Mouse (Mus musculus) heart, embryonic 14.5 days (tissue): ENCODE results near the gene Nop16. TPM values are rescaled to one million over a fixed set of nuclear protein-coding genes. Genes with fewer than 3 reads are reported as not detected.

Experiments used
- ATAC-seq: fragments of 200-750 bp; cut with Nextera tagmentation; 2 replicates; pipeline ENCODE4 v1.8.0; 2017; ENCODE audit warnings: low read depth, moderate TSS enrichment; ENCODE audit not compliant: insufficient number of reproducible peaks, insufficient read depth, low FRiP score
- H3K27ac ChIP-seq, 2 experiments: fragments of 200-500 bp in 1 of 2; fragments of 300-500 bp in 1 of 2; sonication (generic) in 1 of 2; replicated peaks in 1 of 2; 2 replicates each; pipeline ENCODE4 v1.5.1; 2012 to 2014; ENCODE audit warnings: low read depth in 2 of 2, low read length in 2 of 2, control low read depth in 1 of 2, mild to moderate bottlenecking in 1 of 2, mixed read lengths in 1 of 2; ENCODE audit not compliant: control insufficient read depth in 1 of 2, insufficient read depth in 1 of 2
- H3K27me3 ChIP-seq: fragments of 300-500 bp; sonication (generic); 2 replicates; pipeline ENCODE4 v1.6.1; 2014; ENCODE audit warnings: mild to moderate bottlenecking, low read length, control low read depth; ENCODE audit not compliant: control insufficient read depth, insufficient read depth
- H3K36me3 ChIP-seq: fragments of 300-500 bp; sonication (generic); 2 replicates; pipeline ENCODE4 v1.6.1; 2014; ENCODE audit warnings: mild to moderate bottlenecking, control low read depth, low read length, mixed read lengths; ENCODE audit not compliant: control insufficient read depth, insufficient read depth
- H3K4me1 ChIP-seq, 2 experiments: fragments of 200-500 bp in 1 of 2; fragments of 300-500 bp in 1 of 2; sonication (generic) in 1 of 2; 2 replicates each; pipeline ENCODE4 v1.6.1; 2012 to 2014; ENCODE audit warnings: low read length in 2 of 2, control low read depth in 1 of 2, mixed read lengths in 1 of 2; ENCODE audit not compliant: control insufficient read depth in 2 of 2, insufficient read depth in 2 of 2
- H3K4me2 ChIP-seq: fragments of 300-500 bp; sonication (generic); 2 replicates; pipeline ENCODE4 v1.6.1; 2014; ENCODE audit warnings: mild to moderate bottlenecking, low read length
- H3K4me3 ChIP-seq, 2 experiments: fragments of 200-500 bp in 1 of 2; fragments of 300-500 bp in 1 of 2; sonication (generic) in 1 of 2; 2 replicates each; pipeline ENCODE4 v1.5.1; 2012 to 2014; ENCODE audit warnings: low read length in 2 of 2, mild to moderate bottlenecking in 2 of 2, control low read depth in 1 of 2, low read depth in 1 of 2, moderate library complexity in 1 of 2; ENCODE audit not compliant: control insufficient read depth in 1 of 2, insufficient read depth in 1 of 2
- H3K9ac ChIP-seq: fragments of 300-500 bp; sonication (generic); 2 replicates; pipeline ENCODE4 v1.6.1; 2014; ENCODE audit warnings: mild to moderate bottlenecking, low read length
- H3K9me3 ChIP-seq: fragments of 300-500 bp; sonication (generic); 2 replicates; pipeline ENCODE4 v1.6.1; 2016; ENCODE audit warnings: low read length, control low read depth; ENCODE audit not compliant: control insufficient read depth
- WGBS: fragments of 180-500 bp; shearing (Covaris S2); extraction: QIAGEN DNeasy Blood & Tissue Kit; methylation state at CpG from one replicate; pipeline ENCODE4 v1.1.7; 2014; 5-methylcytosine and 5-hydroxymethylcytosine counted together
- microRNA-seq: library from miRNA; unstranded; fragments of <30 nt; microRNA quantifications from one replicate; pipeline ENCODE4, GENCODE M21; 2016
- polyA plus RNA-seq: library from polyadenylated mRNA; unstranded; fragments of >200 nt; fragmentation: Nextera tagmentation; extraction: Ambion mirVana; gene quantifications from 2 replicates; pipeline ENCODE4 v1.2.1, GENCODE M21; 2014

The Nop16 gene
- polyA plus RNA-seq, 1 experiment from 2014 or later, result 46.5 TPM

DNA sequence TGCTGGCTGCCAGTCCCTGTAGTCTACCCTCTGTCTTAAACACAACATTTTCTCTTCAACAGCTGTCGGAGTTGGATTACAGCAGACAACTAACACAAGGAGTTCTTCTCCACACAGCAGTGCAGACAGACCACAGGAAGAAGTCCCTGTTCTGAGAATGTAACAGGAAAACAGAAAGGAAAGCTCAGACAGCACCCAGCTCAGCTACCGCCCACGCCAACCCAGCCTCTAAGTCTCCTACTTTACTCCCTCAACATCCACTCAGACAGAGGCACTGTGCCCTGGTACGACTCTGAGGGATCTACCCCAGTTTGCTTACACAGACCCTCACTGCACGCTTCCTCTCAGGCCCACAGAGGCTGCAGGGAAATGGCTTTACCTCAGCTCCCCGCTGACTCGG is 29.3 kb downstream of the Nop16 start:
- 93% methylated on average over 7 of the region's 7 CpGs for WGBS
- no peak overlapping the region for H3K27ac ChIP-seq
- H3K4me2 ChIP-seq, result no peak overlapping the region
- peaks cover 81% of the 10 kb centered on the region for H3K36me3 ChIP-seq
- no peak for ATAC-seq
- H3K27me3 ChIP-seq, result no peaks in the 10 kb centered on the region
- H3K9ac ChIP-seq, result no peak overlapping the region
- H3K9me3 ChIP-seq, result no peaks in the 10 kb centered on the region
- no peak overlapping the region for H3K4me3 ChIP-seq
- H3K4me1 ChIP-seq, result peaks cover 7 to 9% of the 10 kb centered on the region in 2 experiments

DNA sequence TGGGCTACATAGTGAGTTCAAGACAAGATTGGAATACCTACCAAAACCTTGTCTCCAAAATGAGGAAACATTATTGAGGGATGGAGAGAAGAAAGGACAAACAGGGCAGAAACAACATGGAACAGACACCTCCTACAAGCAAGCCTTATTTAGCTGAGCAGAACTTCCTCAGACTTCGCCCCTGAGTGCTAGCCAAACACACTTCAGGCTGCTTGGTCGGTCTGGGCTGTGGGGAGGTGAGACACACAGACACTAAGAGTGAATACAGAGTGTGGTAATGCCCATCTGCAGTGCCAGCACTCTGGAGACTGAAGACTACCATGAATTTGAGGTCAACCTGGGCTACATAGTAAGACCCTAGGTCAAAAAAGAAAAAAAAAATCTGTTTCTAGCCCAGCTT is 30.2 kb downstream of the Nop16 start:
- H3K4me2 ChIP-seq, result no peak overlapping the region
- H3K4me3 ChIP-seq, result no peak overlapping the region
- peaks cover 89% of the 10 kb centered on the region for H3K36me3 ChIP-seq
- WGBS, result 84% methylated on average over 2 of the region's 2 CpGs
- H3K9ac ChIP-seq, result no peak overlapping the region
- peaks cover 5 to 6% of the 10 kb centered on the region in 2 experiments for H3K4me1 ChIP-seq
- no peak for ATAC-seq
- H3K27me3 ChIP-seq, result no peaks in the 10 kb centered on the region
- H3K27ac ChIP-seq, result no peak overlapping the region
- H3K9me3 ChIP-seq, result no peaks in the 10 kb centered on the region

DNA sequence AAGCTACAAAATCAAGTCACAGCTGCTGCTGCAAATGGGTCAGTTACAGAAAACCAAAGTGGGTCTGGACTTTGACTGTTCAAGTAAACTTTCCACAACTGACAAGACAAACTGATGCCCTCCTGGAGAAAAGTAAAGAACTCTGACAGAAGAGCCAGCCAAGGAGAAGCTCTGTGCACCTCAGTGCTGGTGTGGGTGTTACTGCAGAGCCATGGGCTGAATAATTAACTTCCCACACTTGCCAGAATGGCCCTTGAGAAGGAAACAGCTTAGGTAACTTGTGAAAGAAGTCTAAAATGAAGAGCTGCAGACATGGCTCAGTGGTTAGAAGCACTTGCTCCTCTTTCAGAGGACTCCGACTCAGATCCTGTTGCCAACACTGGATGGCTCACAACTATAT is 32.2 kb downstream of the Nop16 start:
- H3K4me2 ChIP-seq, result no peak overlapping the region
- no peak for ATAC-seq
- H3K27me3 ChIP-seq, result no peaks in the 10 kb centered on the region
- 100% methylated on average over 1 of the region's 1 CpGs for WGBS
- no peak overlapping the region for H3K4me3 ChIP-seq
- no peak overlapping the region for H3K27ac ChIP-seq
- no peak overlapping the region for H3K9ac ChIP-seq
- H3K9me3 ChIP-seq, result no peaks in the 10 kb centered on the region
- peaks cover 96% of the 10 kb centered on the region for H3K36me3 ChIP-seq
- no peaks in the 10 kb centered on the region for H3K4me1 ChIP-seq

DNA sequence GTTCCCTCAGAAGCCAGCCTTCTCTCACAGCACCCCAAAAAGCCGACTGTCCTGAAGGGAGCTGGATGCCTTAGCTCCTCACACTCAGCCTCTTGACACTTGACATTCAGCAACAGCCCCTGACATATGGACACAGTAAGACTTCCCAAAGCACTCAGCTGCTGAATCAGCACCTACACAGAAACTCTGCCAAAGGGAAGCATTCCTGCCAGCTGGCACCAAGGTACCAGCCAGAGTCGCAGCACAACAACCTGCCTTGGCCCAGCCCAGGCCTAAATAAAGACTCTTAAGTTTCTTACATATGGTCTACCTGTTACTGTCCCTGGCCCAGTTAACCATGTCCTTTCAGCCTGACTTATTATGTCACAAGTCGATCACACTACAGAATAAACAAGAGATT is 33.1 kb downstream of the Nop16 start:
- Histone ChIP-seq H3K9me3 (no peaks in the 10 kb centered on the region), H3K9ac (no peak overlapping the region), H3K4me1 (no peaks in the 10 kb centered on the region), H3K4me2 (no peak overlapping the region), H3K4me3 (no peak overlapping the region), H3K27me3 (no peaks in the 10 kb centered on the region), H3K36me3 (peaks cover 98% of the 10 kb centered on the region), H3K27ac (no peak overlapping the region)
- no peak for ATAC-seq
- WGBS, result 90% methylated on average over 3 of the region's 3 CpGs

DNA sequence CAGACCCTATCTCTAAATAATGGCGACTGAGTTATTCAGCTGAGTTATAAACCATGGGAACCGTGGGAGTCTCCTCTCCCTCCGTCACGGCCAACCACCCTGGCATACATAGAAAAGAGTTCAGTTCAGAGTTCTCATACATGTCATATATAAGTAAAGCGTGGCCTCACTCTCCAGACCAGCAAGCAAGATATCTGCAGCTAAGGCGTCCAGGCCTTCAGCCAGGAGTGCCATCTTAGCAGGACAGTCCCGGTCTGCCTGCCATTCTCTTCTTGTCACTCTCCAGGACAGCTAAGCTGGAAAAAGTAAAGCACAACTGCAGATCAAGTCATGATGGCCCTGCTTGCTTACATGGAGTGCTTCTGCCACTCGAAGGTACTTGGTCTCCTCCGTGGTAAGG is 33.7 kb downstream of the Nop16 start:
- 86% methylated on average over 9 of the region's 9 CpGs for WGBS
- no peaks in the 10 kb centered on the region for H3K9me3 ChIP-seq
- H3K4me1 ChIP-seq, result no peaks in the 10 kb centered on the region
- H3K9ac ChIP-seq, result no peak overlapping the region
- no peak overlapping the region for H3K4me2 ChIP-seq
- no peaks in the 10 kb centered on the region for H3K27me3 ChIP-seq
- no peak overlapping the region for H3K27ac ChIP-seq
- no peak for ATAC-seq
- H3K36me3 ChIP-seq, result peaks cover 98% of the 10 kb centered on the region
- no peak overlapping the region for H3K4me3 ChIP-seq

DNA sequence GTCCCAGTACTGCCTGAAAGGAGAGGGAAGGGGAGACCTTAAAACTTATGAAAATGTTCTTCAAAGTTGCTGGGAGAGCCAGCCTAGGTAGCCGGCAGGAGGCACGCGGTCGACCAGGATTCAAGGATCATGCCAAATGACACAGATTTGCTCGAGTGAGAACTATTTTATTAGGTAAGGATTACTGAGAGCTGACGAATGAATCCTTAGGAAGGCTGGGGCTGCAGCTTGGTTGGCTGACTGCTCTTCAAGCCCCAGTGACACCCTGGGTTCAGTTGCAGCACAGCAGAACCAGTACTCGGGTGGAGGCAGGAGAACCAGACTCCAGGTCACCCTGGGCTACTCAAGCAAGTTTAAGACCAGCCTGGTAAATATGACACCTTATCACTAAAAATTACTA is 41.9 kb downstream of the Nop16 start:
- Histone ChIP-seq H3K9me3 (no peaks in the 10 kb centered on the region), H3K4me2 (no peak overlapping the region), H3K36me3 (peaks cover 74% of the 10 kb centered on the region), H3K27me3 (no peaks in the 10 kb centered on the region), H3K9ac (no peak overlapping the region), H3K27ac (no peak overlapping the region), H3K4me3 (no peak overlapping the region), H3K4me1 (no peaks in the 10 kb centered on the region)
- 81% methylated on average over 7 of the region's 7 CpGs for WGBS
- ATAC-seq, result no peak

Small RNA genes within 50 kb of the gene (microRNA-seq; reads per million reads assigned to microRNA genes)
- not detected for gene Gm24195

Other genes with a start within 250 kb of the Nop16 start
- 3.3 and 3.4 TPM in 2 replicates for gene Cplx2, start 218.7 kb downstream of the Nop16 start, polyA plus RNA-seq
- gene Thoc3, start 121.2 kb downstream of the Nop16 start, polyA plus RNA-seq, result 88.2 and 92.7 TPM in 2 replicates
- gene Simc1, start 86.3 kb downstream of the Nop16 start, polyA plus RNA-seq, result 5.7 and 5.8 TPM in 2 replicates
- 123 and 128 TPM in 2 replicates for gene 4833439L19Rik, start 24.7 kb downstream of the Nop16 start, polyA plus RNA-seq
- gene Arl10, start 15.1 kb downstream of the Nop16 start, polyA plus RNA-seq, result 16.1 and 19.2 TPM in 2 replicates
- 318 and 319 TPM in 2 replicates for gene Higd2a, start 117 bp upstream of the Nop16 start, polyA plus RNA-seq
- 37.9 and 45.0 TPM in 2 replicates for gene Cltb, start 21.3 kb upstream of the Nop16 start, polyA plus RNA-seq
- 57.1 and 64.4 TPM in 2 replicates for gene Faf2, start 31.7 kb upstream of the Nop16 start, polyA plus RNA-seq
- 52.1 and 60.2 TPM in 2 replicates for gene Rnf44, start 103.8 kb upstream of the Nop16 start, polyA plus RNA-seq
- not detected in 2 replicates for gene Cdhr2, start 111.4 kb upstream of the Nop16 start, polyA plus RNA-seq
- 0.08 and 0.12 TPM in 2 replicates for gene Gprin1, start 159.8 kb upstream of the Nop16 start, polyA plus RNA-seq
- gene Sncb, start 176.5 kb upstream of the Nop16 start, polyA plus RNA-seq, result not detected in 2 replicates
- gene Eif4e1b, start 193.9 kb upstream of the Nop16 start, polyA plus RNA-seq, result not detected in 2 replicates
- 3.5 and 4.2 TPM in 2 replicates for gene Tspan17, start 199.3 kb upstream of the Nop16 start, polyA plus RNA-seq